Mouse (Mus musculus) layer of hippocampus, adult 18-20 months (tissue): ENCODE data around the gene Gm49355. TPM values are rescaled to one million over a fixed set of nuclear protein-coding genes. Genes with fewer than 3 reads are reported as not detected.

ENCODE experiments used
- DNase-seq, 2 experiments: peaks; one replicate each; pipeline ENCODE4 v3.0.0; 2022; ENCODE audit warnings: low spot score in 2 of 2
- total RNA-seq, 2 experiments: library from RNA; stranded (reverse); gene quantifications; 2 replicates each; pipeline ENCODE4 v1.2.3; 2021

The Gm49355 gene
- total RNA-seq, 2 experiments from 2014 or later: 0.15 TPM; not detected in 1

DNA sequence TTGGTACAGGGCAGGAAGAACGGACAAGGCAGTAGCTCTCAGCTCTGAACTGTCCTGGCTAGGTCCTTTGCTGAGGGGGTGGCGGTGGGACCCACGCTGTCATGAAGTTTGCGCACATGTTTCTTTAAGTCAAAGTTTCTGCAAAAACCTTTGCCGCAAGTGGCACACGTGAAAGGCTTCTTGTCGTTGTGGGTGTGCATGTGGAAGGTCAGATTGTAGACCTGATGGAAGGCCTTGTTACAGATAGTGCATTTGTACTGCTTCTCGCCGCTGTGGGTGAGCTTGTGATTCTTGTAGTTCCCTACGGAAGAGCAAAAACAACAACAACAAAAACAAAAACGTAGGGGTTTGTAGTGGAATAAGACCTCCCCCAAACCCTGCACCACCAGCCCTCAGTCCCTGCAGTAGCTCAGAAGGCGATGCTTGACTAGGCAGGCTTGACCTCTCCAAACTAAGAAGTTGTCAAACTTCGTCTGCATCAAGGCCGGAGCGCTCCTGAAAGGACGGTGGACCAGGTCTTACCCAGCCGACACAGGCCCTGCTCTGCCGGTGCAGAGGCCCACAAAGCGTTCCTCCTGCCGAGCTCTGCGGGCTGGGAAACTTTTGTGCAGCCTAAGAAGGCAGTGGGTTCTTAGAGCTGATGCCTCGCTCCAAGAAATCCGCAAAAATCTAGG, 58.8 kb downstream of the Gm49355 start:
- DNase-seq: no peak

DNA sequence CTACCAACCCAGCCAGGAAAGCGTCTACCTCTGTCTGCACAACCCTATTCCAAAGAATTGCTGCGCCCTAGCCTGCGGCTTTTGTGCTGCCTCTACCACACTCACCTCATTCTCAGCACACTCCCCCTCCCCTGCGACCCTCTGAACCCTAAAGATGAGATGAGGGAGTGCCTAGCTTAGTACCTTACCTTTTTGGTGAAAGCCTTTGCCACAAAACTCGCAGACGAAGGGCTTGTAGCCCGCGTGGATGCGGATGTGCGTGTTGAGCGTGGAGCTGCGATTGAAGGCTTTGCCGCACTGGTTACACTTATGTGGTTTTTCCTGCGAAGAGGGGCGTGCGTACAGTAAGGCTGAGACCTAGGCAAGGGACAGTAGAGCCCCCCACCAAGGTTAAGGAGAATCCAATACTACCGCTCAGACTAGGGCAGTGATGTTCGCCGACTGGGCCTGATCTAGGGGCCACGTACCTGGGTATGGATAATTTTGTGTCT, 59.7 kb downstream of the Gm49355 start:
- no peak for DNase-seq

DNA sequence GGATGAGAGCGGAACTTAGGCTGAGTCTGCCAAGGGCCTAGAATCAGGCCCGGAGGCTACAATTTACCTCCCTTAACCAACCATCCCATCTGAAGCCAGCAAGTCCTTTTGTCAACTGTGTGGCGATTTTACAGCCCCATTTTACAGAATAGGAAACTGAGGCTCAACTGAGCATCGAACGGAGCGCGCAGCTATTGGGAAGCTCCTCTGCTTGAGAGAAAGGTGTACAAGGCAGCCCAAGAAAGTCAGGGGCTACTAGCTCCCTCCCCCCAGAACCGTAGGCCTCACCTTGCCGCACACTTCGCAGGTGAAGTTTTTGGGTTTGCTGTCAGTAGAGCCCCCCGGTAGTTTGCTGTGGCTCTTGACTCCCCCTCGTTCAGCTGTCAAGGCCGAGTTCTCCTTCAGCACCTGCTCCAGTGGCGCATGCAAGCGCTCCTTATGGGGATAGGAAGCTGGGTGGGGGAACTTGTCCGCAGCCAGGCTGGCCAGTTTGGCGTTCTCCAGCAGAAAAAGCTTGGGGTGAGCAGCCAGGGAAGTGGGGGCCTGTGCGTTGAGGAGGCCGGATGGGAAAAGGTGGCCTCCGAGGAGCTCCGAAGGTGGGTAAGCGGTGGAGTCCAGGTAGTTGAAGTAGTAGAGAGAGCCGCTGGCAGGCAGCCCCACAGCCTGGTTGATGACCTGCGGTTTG, 60.4 kb downstream of the Gm49355 start:
- DNase-seq: no peak

DNA sequence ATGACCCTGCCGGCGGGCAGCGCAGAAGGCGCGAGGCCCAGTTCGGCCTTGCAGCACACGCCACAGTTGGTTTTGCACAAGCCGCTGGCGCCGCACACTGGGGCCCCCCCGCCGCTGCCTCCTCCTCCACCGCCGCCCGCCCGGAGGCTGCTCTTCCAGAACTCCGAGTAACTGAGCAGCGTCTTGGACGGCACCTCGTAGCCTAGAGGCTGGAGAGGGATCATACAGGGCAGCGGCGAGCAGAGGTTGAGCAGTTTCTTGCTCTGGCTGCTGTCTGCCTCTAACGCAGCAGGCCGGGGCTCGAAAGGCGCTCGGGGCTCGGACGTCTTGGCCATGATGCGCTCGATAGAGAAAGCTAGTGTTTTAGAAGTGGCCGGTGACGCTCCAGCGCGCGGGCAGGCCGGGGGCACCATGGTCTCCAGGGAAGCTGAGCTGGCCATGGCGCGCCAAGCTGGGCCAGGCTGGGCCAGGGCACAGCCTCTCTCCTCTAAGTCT, 61.0 kb downstream of the Gm49355 start:
- DNase-seq: peak in 1 of 2 experiments; percentile 41

DNA sequence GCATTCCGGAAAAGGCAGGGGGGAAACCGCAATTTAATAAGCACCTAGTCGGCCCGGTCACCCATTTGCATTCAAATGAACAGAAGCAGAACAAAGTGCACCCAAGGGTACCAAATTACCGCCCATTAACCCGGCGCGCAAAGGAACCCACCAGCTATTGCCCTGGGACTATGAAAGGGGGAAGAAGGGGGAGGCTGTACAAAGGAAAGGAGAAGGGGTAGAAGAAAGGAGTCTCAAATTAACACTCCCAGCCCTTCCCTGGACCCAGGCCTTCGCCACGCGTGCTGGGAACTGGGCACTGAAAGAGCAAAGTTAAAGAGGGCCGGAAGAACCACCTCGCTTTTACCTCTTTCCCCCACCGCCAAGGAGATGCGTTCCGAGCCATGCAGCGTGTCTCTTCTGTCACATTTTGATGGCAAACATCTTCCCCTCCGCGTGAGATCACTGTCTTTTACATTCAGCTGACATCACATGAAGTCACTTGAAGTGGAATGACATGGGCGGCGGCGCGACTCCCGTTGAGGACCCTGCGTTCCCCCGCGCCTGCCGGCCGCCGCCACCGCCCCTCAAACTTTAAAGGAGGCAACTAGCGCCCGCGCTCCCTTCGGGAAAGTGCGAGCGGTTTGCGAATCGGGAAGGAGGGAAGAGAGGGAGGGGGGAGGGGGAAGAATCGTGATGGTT, 61.6 kb downstream of the Gm49355 start:
- peak in 1 of 2 experiments; percentile 39 for DNase-seq

DNA sequence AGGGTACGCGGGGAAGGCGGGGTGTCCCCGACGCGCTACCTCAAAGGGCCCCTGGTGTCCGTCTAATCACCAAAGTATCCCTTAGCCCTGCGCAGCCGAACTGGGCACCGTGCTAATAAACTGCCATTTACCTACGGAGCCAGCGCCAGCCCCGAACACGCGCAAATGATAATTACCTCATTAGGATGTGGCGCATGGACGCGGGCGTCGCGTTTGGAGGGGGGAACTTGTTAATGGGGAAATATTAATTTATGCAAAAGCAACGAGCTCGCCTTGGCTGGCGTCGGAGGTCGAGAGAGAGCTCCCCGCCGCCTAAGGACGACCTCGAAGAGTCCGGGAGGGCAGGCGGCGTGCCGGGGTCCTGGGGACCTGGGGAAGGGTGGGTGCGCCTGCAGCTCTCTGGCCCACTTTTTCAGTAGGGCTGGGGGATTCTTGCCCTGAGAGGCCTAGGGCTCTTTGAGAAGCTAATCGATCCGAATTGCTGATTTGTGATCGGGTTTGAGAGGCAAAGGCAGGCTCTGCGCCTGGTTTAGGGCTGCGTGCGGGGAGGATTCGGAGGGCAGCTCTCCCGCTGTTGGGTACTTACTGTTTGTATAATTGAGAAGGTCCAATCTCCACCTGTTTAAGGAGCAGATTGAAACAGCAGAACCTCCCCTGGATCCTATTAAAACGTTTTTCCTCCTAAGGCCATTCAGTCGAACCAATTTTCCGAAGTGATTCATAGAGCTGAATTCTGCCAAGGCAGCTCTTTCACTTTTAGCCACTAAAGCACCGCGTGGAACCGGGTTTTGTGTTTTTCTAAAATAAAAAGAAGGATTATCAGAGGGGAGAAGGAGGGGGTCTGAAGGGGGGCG, 62.5 kb downstream of the Gm49355 start:
- peak in 1 of 2 experiments; percentile 46 for DNase-seq

DNA sequence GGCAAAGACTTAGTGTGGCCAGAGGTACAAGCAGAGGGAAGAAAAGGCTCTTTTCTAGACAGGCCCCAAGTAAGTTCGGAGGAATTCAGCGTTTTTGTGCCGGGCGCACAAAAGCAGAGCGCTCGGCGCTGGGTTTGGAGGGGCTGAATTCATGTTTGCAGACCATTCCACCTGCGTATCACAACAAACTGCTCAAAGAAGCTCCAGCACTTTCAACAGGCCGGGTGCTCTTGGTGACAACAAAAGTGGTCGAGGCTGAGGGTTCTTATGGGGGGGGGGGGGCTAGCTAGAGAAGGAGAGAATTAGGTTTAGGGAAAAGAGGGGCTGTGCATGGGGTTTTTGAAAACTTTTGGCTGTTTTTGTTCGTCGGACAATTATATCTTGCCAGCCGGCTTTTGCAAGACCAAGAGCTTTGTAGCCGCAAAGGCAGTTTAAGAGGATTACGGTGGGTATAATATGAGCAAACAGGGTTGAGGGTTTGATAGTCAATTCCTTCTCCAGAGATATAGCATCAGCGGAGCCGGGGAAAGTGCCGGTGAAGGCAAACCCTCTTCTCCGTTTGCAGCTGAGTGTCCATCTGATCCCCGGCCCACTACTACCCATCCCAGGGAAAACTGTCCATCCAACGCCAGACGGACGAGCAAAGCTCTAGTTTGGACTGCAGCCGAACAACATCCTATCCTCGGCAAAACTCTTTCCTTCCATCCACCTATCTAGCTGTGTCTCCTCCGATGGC, 63.3 kb downstream of the Gm49355 start:
- no peak for DNase-seq

DNA sequence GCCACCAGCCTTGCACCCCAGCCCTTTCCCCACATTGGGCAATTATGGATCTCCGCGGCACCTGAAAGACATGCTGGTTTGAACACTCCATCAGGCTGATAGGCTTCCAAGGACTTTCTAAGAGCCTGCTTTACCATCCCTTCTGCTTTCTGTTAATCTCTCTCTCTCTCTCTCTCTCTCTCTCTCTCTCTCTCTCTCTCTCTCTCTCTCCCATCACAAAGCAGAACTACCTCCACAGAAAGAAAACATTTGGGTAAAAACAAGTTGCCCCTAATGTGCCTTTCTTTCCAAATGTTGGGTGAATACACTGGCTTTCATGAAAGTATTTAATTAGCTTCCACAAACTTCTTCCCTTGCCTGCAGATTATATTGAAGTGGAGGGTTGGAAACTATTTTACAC, 64.3 kb downstream of the Gm49355 start, which contains the start of gene Fezf2:
Gene Fezf2 (minus strand): TSS at position 101 of the 400 bp plus-strand sequence.
- DNase-seq: no peak

DNA sequence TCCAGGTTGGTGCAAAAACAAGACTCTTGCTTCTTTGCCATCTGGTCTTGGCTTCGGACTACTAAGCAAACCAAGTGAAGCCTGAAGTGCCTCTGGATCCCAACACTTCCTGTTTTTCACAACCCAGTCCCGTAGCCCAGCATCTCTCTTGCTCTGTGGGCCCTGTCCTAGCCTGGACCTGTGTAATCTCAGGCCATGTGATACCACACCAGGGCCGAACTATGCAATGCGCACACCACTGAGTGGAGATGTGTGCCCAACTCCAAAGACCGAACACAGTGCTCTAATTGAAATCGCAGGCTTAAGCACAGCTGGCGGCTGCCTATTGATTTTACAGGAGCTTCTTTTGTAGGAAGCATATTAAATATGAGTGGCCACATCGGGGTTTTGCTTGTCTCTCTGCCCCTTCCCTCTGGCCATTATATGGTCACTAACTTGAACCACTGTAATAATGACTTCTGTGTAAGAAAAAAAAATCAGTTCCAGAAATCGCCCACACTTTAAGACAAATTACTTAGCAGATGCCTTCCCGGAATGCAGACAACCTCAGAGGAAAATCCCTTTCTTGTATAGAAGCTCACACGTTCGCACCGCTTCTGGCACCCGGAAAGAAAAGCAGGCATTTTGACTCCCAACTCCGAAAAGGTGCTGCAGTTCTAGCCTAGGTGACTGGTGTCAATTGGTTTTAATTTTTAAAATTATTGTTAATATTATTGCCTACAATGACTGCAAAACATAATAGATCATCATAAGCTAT, 65.7 kb downstream of the Gm49355 start:
- DNase-seq: no peak

DNA sequence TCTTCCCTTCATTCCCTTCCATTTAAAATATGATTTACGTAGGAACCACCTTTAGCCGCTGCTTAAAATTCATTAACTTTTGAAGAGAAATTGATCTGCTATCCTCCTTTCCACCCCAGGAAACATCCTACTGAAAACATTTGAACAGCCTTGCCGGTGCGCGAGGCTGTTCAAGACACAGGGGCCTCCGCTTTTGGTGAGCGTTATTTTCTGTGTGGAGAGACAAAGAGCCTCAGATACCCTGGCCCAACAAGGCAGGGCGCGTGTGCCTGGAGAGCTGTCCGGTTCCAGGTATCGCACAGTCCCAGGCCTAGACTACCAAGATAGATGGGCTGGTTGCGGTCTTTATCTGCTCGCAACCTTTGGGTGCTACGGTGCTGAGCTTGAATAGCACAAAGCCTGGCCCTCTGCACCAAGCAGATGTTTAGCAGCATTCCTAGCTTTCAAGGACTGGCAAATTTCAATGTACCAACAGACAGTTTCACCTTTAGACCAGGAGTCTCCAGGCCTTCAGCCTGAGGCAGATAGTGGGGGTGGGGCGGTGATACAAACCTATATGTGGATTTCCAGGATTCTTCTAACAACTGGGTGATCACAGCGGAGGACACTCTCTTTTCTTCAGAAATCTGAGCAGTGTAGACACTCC, 66.6 kb downstream of the Gm49355 start:
- no peak for DNase-seq

Other genes starting within 250 kb of the Gm49355 start
- 10 to 100 TPM; 29.6 to 35.3 TPM for gene 3830406C13Rik, start 197 bp downstream of the Gm49355 start, total RNA-seq
- 10 to 100 TPM; 47.7 to 55.3 TPM for gene Fezf2, start 64.2 kb downstream of the Gm49355 start, total RNA-seq